Mouse (Mus musculus) left cerebral cortex, adult 18-20 months (tissue): ENCODE data around the gene Pdzph1. TPM values are rescaled to one million over a fixed set of nuclear protein-coding genes. Genes with fewer than 3 reads are reported as not detected.
A peak's percentile ranks its signal among the peaks of the same experiment; 100 is the strongest.

ENCODE experiments used
- DNase-seq, 2 experiments: peaks; one replicate each; pipeline ENCODE4 v3.0.0; 2021 to 2022; ENCODE audit warnings: low spot score in 2 of 2, mixed read lengths in 1 of 2
- long read RNA-seq, 2 experiments: library from polyadenylated mRNA; stranded (forward); transcript quantifications; one replicate each; pipeline ENCODE4 v2.0.0; 2021
- total RNA-seq, 2 experiments: library from RNA; stranded (reverse); gene quantifications; 2 replicates each; pipeline ENCODE4 v1.2.3; 2021

Gene Pdzph1
- 1 to 10 TPM; 5.1 to 6.0 TPM for total RNA-seq
- long read RNA-seq, experiment 1, partial matches to known transcripts: 3 of 9 reads
- long read RNA-seq, experiment 1, other reads (novel, unspliced or antisense): 6 of 9 reads
- long read RNA-seq, experiment 2, partial matches to known transcripts: 2 of 6 reads
- long read RNA-seq, experiment 2, other reads (novel, unspliced or antisense): 4 of 6 reads

GRCm38 (mm10) chr17:58991275-58991674, at the start of gene Pdzph1:
Gene Pdzph1 (minus strand): TSS chr17:58991375.
- no peak for DNase-seq

- DNase-seq: peak; percentile 14 to 31
Measured at GRCm38 (mm10) chr17:59039754-59040153, 48.6 kb upstream of the Pdzph1 start.

- no peak for DNase-seq
Measured at GRCm38 (mm10) chr17:59033445-59033844, 42.3 kb upstream of the Pdzph1 start.

GRCm38 (mm10) chr17:59026336-59026735, 35.2 kb upstream of the Pdzph1 start:
- DNase-seq: no peak

- DNase-seq: no peak
Measured at GRCm38 (mm10) chr17:59024502-59024901, 33.3 kb upstream of the Pdzph1 start.

GRCm38 (mm10) chr17:59023971-59024370, 32.8 kb upstream of the Pdzph1 start:
- DNase-seq: no peak

GRCm38 (mm10) chr17:59018666-59019065, 27.5 kb upstream of the Pdzph1 start:
- DNase-seq: no peak

GRCm38 (mm10) chr17:59013091-59013459, 21.9 kb upstream of the Pdzph1 start, which contains the start of gene Nudt12:
Gene Nudt12 (minus strand): TSS chr17:59013372.
- peak; percentile 54 to 61 for DNase-seq

- no peak for DNase-seq
Measured at GRCm38 (mm10) chr17:59012421-59013090, 21.4 kb upstream of the Pdzph1 start.

- DNase-seq: no peak
Measured at GRCm38 (mm10) chr17:59011546-59012307, 20.6 kb upstream of the Pdzph1 start.

- no peak for DNase-seq
Measured at GRCm38 (mm10) chr17:58973237-58973636, 17.9 kb downstream of the Pdzph1 start.

- DNase-seq: peak; percentile 32 to 44
Measured at GRCm38 (mm10) chr17:58959905-58960304, 31.3 kb downstream of the Pdzph1 start.

GRCm38 (mm10) chr17:58957055-58957454, 34.1 kb downstream of the Pdzph1 start:
- no peak for DNase-seq

- DNase-seq: no peak
Measured at GRCm38 (mm10) chr17:58943015-58943822, 48.0 kb downstream of the Pdzph1 start.

GRCm38 (mm10) chr17:58938598-58938997, 52.6 kb downstream of the Pdzph1 start:
- DNase-seq: no peak

- DNase-seq: no peak
Measured at GRCm38 (mm10) chr17:58937533-58937932, 53.6 kb downstream of the Pdzph1 start.

GRCm38 (mm10) chr17:58932983-58933280, 58.2 kb downstream of the Pdzph1 start:
- DNase-seq: no peak

- DNase-seq: no peak
Measured at GRCm38 (mm10) chr17:58932279-58932982, 58.7 kb downstream of the Pdzph1 start.

GRCm38 (mm10) chr17:58924754-58925546, 66.2 kb downstream of the Pdzph1 start:
- DNase-seq: no peak

- no peak for DNase-seq
Measured at GRCm38 (mm10) chr17:58923901-58924476, 67.2 kb downstream of the Pdzph1 start.
